Mouse (Mus musculus) limb, embryonic 14.5 days (tissue): Measurements from ENCODE around the gene Rsbn1. TPM values are rescaled to one million over a fixed set of nuclear protein-coding genes. Genes with fewer than 3 reads are reported as not detected.

ENCODE experiments used
- ATAC-seq: fragments of 200-750 bp; cut with Nextera tagmentation; 2 replicates; pipeline ENCODE4 v1.8.0; 2017; ENCODE audit warnings: low read depth, moderate number of reproducible peaks, moderate TSS enrichment; ENCODE audit not compliant: low FRiP score
- DNase-seq: peaks from one replicate; pipeline ENCODE4 v3.0.0-alpha.2; 2015; ENCODE audit warnings: low spot score
- H3K27ac ChIP-seq: fragments of 300-500 bp; sonication (generic); replicated peaks from 2 replicates; pipeline ENCODE4 v1.5.1; 2014; ENCODE audit warnings: low read depth, mild to moderate bottlenecking, low read length, moderate library complexity, mixed read lengths
- H3K27me3 ChIP-seq: fragments of 300-500 bp; sonication (generic); 2 replicates; pipeline ENCODE4 v1.6.1; 2014; ENCODE audit warnings: low read length, mixed read lengths; ENCODE audit not compliant: control insufficient read depth, insufficient read depth
- H3K36me3 ChIP-seq: fragments of 300-500 bp; sonication (generic); 2 replicates; pipeline ENCODE4 v1.6.1; 2014; ENCODE audit warnings: mild to moderate bottlenecking, low read length, moderate library complexity, mixed read lengths; ENCODE audit not compliant: control insufficient read depth, insufficient read depth
- H3K4me1 ChIP-seq: fragments of 300-500 bp; sonication (generic); 2 replicates; pipeline ENCODE4 v1.6.1; 2014; ENCODE audit warnings: antibody characterized with exemption, low read length, mixed read lengths; ENCODE audit not compliant: control insufficient read depth, insufficient read depth
- H3K4me2 ChIP-seq: fragments of 300-500 bp; sonication (generic); replicated peaks from 2 replicates; pipeline ENCODE4 v1.6.1; 2014; ENCODE audit warnings: low read depth, mild to moderate bottlenecking, low read length, moderate library complexity; ENCODE audit not compliant: severe bottlenecking
- H3K4me3 ChIP-seq: fragments of 300-500 bp; sonication (generic); replicated peaks from 2 replicates; pipeline ENCODE4 v1.5.1; 2014; ENCODE audit warnings: low read length
- H3K9ac ChIP-seq: fragments of 300-500 bp; sonication (generic); 2 replicates; pipeline ENCODE4 v1.6.1; 2014; ENCODE audit warnings: mild to moderate bottlenecking, low read depth, low read length, moderate library complexity; ENCODE audit not compliant: severe bottlenecking
- H3K9me3 ChIP-seq: fragments of 300-500 bp; sonication (generic); 2 replicates; pipeline ENCODE4 v1.6.1; 2016; ENCODE audit warnings: low read length; ENCODE audit not compliant: control insufficient read depth
- POLR2A ChIP-seq: fragments of 200-500 bp; IDR thresholded peaks from 2 replicates; pipeline ENCODE4 v1.8.0; 2012; ENCODE audit warnings: inconsistent platforms, mild to moderate bottlenecking, moderate library complexity, borderline replicate concordance; ENCODE audit not compliant: insufficient read depth, insufficient read length; ENCODE audit errors: extremely low read depth
- WGBS: fragments of 180-500 bp; shearing (Covaris S2); extraction: QIAGEN DNeasy Blood & Tissue Kit; methylation state at CpG from one replicate; pipeline ENCODE4 v1.1.7; 2014; 5-methylcytosine and 5-hydroxymethylcytosine counted together
- polyA plus RNA-seq, 2 experiments: library from polyadenylated mRNA; depleted of rRNA in 1 of 2; stranded (reverse) in 1 of 2; unstranded in 1 of 2; fragments of >200 nt; fragmentation: Nextera tagmentation in 1 of 2; extraction: Ambion mirVana in 1 of 2; gene quantifications; 2 replicates each; pipeline versions ENCODE4 v1.2.1 to v1.2.3; 2012 to 2014

Gene Rsbn1
- polyA plus RNA-seq, 2 experiments: 11.0 to 12.2 TPM

GRCm38 (mm10) chr3:103944794-103945562, 31.1 kb downstream of the Rsbn1 start:
- H3K4me2 ChIP-seq: no peak overlapping the region
- no peaks in the 10 kb centered on the region for H3K9me3 ChIP-seq
- no peaks in the 10 kb centered on the region for H3K4me1 ChIP-seq
- DNase-seq (peak; percentile 47), ATAC-seq (no peak)
- no peaks in the 10 kb centered on the region; the same call in 1 of the 2 replicates for H3K36me3 ChIP-seq
- no peak overlapping the region for H3K27ac ChIP-seq
- H3K9ac ChIP-seq: no peak overlapping the region
- 76% methylated on average over 1 of the region's 1 CpGs for WGBS
- no peak overlapping the region for H3K4me3 ChIP-seq
- no peak for TF ChIP-seq POLR2A
- H3K27me3 ChIP-seq: no peaks in the 10 kb centered on the region

DNA sequence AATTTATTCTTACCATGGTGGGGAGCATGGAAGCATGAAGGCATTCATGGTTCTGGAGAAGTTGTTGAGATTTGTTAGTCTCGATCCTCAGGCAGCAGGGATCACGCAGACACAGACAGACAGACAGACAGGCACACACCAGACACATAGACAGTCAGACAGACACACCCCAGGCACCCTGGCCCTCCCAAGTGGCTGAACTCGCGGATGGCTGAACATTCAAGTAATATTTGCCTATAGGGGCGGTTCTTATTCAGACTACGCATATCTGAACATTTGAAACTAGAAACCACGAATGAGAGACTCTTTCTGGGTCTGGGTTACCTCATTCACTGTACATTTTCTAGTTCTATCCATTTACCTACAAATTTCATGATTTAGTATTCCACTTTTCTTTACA, 34.7 kb downstream of the Rsbn1 start:
- Histone ChIP-seq H3K4me3 (no peak overlapping the region), H3K4me1 (no peaks in the 10 kb centered on the region), H3K36me3 (no peaks in the 10 kb centered on the region; the same call in 1 of the 2 replicates), H3K27ac (no peak overlapping the region), H3K9me3 (no peaks in the 10 kb centered on the region), H3K27me3 (no peaks in the 10 kb centered on the region), H3K9ac (no peak overlapping the region), H3K4me2 (no peak overlapping the region)
- no peak for DNase-seq
- no peak for TF ChIP-seq POLR2A
- no peak for ATAC-seq
- 93% methylated on average over 7 of the region's 7 CpGs for WGBS

DNA sequence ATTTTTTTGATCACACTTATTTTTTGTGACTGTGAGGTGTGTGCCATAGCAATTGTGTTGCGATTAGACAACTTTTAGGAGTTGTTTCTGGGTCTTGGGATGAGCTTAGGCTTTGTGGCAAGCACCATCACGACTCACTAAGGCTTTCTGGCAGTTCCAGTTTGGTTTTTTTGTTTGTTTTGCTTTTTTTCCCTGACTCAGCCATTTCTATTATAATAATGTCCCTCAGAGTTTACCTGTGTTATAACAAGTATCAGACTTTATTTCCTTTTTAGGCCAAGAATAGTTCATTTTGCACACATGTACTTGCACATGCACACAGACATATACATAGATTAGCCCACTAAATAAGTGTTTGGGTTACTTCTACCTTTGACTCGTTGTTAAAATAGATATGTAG, 46.7 kb downstream of the Rsbn1 start:
- H3K4me1 ChIP-seq: no peaks in the 10 kb centered on the region
- ATAC-seq: no peak

GRCm38 (mm10) chr3:103967231-103967630, 53.3 kb downstream of the Rsbn1 start:
- peak overlapping the region; percentile 80 for H3K4me2 ChIP-seq
- peak overlapping the region; percentile 96 for H3K27ac ChIP-seq
- WGBS: 20% methylated on average over 2 of the region's 2 CpGs
- H3K9me3 ChIP-seq: no peaks in the 10 kb centered on the region
- H3K36me3 ChIP-seq: peaks cover 31% of the 10 kb centered on the region
- no peak for TF ChIP-seq POLR2A
- H3K4me1 ChIP-seq: peaks cover 7% of the 10 kb centered on the region; the same call in 1 of the 2 replicates
- ATAC-seq: no peak
- peak overlapping the region; percentile 90 for H3K4me3 ChIP-seq
- no peaks in the 10 kb centered on the region for H3K27me3 ChIP-seq
- H3K9ac ChIP-seq: peak overlapping the region; percentile 90
- no peak for DNase-seq

More for the DNA sequence above, 46.7 kb downstream of the Rsbn1 start:
- Histone ChIP-seq H3K27ac (no peak overlapping the region), H3K4me3 (no peak overlapping the region), H3K36me3 (peaks cover 42% of the 10 kb centered on the region), H3K27me3 (no peaks in the 10 kb centered on the region), H3K9ac (no peak overlapping the region), H3K9me3 (no peaks in the 10 kb centered on the region), H3K4me2 (no peak overlapping the region)
- TF ChIP-seq POLR2A: no peak
- WGBS: 88% methylated on average over 3 of the region's 3 CpGs
- DNase-seq: no peak

GRCm38 (mm10) chr3:103967861-103968691, 54.2 kb downstream of the Rsbn1 start, which contains the start of gene Phtf1:
Phtf1 (plus strand) TSS chr3:103968110.
- WGBS: under 1% methylated on average over 49 of the region's 70 CpGs
- Histone ChIP-seq H3K4me2 (peak within 1 kb of the TSS; percentile 80), H3K27me3 (no peaks in the 10 kb centered on the region), H3K4me1 (peaks cover 7% of the 10 kb centered on the region; the same call in 1 of the 2 replicates), H3K9ac (peak within 1 kb of the TSS; percentile 90), H3K9me3 (no peaks in the 10 kb centered on the region), H3K27ac (peak within 1 kb of the TSS; percentile 96), H3K4me3 (peak within 1 kb of the TSS; percentile 90), H3K36me3 (peaks cover 25% of the 10 kb centered on the region)
- peak; percentile 56; the same call in 1 of the 2 replicates for TF ChIP-seq POLR2A
- DNase-seq (peak; percentile 75), ATAC-seq (peak; percentile 94)
